Mouse (Mus musculus) left cerebral cortex, adult 11 months (tissue): ENCODE measurements around the gene Cabp4.
A peak's percentile ranks its signal among the peaks of the same experiment; 100 is the strongest.

Experiments used
- DNase-seq: peaks from one replicate; pipeline ENCODE4 v3.0.0; 2022; ENCODE audit warnings: low spot score

Cabp4 gene

DNA sequence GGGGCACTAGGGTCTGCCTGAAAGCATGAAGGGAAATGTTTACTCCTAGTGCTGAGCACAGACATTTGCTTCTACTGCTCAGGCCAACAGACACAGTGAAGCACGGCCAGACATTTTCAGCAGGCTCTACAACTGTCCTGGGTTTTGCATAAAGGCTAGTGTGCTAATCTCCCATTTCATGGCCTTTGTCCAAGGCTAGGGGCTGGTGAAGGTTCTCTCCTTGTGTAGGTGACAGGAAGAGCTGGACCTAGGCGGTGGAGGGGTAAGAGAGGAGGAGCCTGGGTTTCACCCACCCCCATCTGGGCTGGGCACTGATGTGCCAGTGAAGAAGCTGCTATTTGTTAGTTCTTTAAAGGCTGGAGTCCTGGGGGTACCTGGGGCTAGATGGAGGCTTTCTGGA is 20.9 kb upstream of the Cabp4 start:
- no peak for DNase-seq

DNA sequence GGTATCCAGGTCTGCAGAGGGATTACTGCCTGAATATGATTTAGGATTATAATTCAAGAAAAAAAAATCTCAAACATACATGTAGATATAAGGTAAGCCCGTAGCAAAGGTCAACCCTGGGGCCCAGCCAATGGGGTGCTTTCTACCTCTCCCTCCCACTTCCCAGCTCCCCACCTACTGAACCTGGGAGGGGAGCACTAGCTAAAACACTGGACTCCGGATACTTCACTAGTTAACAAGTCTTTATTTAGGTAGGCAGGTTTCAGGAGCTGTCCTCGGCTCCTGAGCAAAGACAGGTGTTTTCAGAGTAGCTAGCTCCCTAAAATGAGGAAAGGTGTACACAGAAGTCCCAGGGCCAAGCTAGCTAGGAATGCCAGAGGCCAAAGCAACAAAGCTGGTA is 20.3 kb upstream of the Cabp4 start:
- no peak for DNase-seq

DNA sequence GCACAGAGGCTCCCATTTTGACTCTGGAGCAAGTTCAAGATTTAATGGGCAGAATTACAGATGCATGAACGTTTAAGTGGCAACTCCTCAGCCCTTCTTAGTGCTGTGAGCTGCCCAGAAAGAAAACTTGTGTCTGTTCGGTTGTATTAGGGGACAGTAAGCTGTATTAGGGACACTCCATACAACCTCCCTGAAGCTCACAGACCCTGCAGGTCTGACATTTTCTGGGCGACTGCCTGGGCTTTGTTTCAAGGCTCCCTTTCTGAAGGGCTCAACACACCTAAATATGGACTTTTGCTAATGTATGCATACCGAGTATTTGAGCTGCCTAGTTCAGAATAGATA is 19.7 kb upstream of the Cabp4 start:
- no peak for DNase-seq

DNA sequence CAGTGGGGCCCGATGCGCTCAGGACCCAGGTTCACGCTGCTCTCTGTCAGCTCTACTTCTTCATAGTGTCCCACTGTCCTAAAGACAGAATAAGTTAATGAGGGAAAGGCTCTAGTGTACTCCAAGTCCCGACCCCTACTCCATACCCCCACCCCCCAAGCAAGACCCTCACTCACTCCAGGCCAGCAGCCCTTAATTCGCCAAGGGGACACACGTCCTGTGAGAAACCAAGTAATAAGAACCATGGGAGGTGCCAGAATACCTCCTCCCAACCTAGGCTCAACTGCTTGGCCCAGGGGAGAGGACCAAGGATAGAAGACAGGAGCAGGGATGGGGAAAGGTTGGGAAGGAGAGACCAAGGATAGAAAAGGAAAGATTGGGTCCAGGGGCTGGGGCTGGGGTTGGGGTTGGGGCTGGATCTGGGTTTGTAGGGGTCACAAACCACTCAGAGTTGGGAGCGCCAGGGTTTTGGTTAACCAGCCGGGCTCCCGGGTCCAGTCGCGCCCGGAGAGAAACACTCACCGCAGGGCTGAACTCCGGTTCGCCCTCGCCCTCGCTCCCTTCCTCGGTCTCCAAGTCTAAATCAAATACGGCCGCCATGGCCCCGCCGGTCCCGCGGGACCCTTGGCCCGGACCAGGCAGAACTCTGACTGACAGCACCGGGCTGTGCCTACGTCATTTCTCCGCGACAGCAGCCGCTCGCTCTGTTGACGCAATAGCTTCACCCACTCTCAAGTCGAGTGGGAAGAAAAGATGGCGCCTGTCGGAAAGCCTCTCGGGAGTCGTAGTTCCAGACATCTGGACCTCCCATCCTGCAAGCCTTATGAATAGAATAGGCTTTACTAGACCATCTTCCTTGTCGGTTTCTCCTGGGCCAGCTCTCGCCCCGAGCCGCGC is 19.1 kb upstream of the Cabp4 start, which contains the start of gene Rps6kb2:
TSS of gene Rps6kb2 (minus strand) at position 709 of the 897 bp plus-strand sequence.
- peak; percentile 95 for DNase-seq

DNA sequence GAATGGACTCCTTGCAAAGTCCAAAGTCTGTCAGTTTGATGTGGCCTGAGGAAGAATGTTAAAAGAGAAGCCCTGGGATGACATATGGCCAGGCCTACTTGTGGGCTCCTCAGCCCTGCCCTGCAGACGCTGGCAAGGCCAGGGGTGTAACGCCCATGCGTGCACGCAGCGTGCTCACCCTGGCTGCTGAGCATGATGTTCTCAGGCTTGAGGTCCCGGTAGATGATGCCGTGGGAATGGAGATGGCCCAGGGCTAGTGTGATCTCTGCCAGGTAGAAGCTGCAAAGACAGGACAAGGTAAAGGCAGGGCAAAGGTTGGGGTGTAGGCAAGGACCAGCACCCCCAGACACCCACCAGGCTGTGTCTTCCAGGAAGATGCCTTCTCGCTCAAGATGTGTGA is 15.2 kb upstream of the Cabp4 start:
- DNase-seq: no peak

DNA sequence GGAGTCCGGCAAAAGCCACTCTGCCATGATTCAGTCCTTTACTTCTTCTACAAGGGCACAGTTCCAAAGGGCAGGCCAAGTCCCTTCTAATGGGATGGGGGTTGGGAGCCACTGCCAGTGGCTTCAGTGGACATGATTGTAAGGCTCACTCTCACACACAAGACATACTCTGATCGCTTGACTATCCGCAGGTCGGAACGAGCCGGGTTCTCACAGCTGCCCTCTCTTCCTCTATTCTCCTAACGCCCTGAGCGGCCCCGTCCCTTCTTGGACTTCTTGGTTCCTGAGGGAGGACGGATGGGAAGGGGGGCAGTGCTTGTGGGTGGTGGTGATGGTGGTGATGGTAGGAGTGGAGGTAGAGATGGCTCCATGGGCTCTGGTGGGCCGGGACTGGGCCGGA is 12.9 kb upstream of the Cabp4 start:
- no peak for DNase-seq

DNA sequence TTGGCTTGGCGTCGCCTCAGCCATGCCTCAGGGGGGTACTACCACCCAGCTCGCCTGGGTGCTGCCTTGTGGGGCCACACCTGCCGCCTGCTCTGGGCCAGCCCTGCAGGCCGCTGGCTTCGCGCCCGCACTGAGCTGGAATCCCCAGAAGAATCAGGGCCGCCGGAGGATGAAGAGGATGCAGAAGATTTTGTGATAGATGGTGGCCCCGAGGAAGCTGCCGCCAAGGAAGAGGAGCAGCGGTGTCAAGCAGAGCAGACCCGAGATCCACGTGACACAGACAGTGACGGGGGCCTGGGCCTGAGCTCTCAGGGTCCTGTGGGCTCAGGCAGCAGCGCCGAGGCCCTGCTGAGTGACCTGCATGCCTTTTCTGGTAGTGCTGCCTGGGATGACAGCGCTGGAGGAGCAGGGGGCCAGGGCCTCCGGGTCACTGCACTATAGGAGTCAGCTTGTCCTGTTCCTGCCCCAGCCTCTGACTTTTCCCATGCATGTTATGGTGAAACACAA is 12.3 kb upstream of the Cabp4 start:
- DNase-seq: no peak

DNA sequence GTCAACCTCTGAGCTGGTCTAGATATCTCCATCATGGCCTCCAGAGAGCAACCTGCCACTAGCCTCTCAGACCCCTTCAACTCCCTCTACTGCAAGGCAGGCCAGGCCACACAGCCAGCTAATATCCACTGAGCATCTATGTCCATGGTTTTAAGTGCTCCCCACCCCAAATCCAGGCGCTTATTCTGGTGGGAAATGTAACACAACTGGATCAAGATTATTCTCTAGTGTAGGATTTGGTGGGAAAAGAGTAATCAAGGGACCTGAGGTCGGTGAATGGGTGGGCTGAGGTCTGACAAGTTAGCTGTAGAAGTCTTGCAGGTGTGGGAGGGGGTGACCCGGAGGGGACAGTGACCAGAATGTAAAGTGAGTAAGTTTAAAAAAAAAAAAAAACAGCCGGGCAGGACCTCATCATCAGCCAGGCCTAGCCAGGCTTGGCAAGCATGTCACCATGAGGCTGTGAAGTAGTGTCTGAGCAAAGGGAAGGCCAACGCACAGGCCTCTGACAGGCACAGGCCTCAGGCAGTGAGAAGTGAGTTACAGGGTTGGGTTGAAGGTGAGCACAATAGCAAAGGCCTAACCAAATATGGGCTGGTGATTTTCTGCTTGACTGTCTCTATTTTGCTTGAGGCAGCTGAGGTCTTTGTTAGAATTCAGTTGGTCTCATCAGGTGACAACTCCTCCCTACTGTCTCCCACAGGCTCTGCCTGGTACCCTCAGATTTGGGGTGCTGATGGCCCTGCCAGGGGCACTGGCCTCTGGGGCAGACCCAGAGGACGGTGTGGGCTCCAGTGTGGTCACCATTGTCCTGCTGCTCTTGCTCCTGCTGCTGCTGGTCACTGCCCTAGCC is 11.6 kb upstream of the Cabp4 start:
- DNase-seq: no peak

DNA sequence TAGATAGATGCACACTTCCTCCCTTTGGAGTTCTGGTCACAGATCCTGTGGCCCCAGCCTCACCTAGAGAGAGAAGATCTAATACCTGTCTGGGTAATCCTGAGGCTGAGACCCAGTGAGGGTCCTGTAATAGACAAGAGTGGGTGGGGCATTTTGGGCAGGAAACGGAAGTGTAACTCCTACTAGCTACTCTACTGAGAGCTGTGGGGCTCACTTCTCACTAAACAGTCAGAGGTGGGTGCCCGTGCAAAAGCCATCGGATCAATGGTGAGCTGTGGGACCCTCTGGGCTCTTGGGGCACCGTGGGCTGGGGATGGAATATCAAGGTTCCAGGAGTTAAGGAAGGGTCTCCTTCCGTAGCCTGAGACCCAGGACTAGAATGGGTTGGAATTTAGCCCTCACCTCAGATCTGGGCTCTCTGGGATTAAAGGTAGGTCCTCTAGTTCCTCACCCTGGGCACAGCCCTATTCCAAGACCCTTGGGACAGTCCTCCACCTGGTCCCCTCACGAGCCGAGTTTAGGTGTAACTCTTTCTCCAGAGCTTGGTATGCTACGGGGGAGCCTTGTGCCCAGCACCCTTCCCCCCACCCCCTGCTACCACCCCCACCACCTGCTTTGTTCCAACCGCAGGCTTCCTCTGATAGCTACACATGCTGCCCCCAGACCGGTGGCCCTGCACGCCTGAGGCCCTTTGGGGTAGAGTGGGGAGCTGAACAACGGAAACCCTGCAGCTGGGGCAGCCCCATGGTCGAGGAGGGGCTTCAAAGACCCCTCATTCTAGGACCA is 10.8 kb upstream of the Cabp4 start:
- no peak for DNase-seq

DNA sequence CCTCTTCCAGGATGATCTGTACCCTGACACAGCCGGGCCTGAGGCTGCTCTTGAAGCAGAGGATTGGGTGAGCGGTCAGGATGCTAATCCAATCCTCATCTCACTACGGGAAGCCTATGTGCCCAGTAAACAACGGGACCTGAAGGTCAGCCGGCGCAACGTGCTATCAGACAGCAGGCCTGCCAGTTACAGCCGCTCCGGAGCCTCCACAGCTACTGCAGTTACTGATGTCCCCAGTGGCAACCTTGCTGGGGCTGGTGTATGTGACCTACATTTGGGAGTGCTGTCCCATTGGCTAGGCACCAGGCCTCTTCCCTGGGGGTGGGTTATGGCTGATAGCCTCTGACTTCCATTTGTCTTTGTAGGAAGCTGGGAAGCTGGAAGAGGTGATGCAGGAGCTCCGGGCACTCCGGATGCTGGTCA is 9.4 kb upstream of the Cabp4 start, which contains the start of gene Ptprcap:
TSS of gene Ptprcap (plus strand) at position 373 of the 423 bp plus-strand sequence.
- no peak for DNase-seq

DNA sequence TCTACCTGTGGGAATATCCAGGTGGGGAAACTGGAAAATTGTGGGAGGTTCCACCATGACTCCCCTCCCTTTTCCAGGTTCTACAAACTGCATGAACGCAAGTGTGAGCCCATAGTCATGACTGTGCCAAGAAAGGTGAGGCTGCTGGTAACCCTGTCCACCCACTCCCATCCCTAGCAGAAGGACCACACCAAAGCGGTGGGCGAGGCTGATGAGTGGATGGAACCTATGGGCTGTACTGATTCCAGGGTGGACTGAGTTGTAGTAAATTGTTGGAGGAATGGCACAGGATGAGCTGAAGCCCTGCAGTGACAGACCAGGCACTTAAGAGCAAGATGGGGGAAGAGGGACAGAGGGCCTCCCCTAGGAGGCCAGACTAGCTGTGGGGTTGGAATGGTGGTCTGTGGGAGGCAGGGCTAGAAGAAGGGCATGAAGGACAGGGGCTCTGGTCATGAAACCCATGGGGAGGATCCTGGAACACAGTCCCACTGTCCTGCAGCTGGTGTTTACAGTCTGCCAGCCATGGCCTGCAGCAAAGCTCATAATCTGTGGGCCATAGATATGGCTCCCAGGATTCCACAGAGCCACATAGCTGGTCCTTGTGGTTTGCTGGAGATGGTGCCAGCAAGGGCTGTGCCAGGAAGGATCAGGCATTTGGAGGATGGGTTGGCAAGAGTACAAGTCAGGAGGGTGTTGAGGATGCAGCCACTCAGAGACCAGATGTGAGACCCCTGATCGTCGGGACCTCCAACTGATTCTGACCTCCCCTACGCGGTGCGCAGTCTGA is 8.8 kb upstream of the Cabp4 start:
- no peak for DNase-seq

DNA sequence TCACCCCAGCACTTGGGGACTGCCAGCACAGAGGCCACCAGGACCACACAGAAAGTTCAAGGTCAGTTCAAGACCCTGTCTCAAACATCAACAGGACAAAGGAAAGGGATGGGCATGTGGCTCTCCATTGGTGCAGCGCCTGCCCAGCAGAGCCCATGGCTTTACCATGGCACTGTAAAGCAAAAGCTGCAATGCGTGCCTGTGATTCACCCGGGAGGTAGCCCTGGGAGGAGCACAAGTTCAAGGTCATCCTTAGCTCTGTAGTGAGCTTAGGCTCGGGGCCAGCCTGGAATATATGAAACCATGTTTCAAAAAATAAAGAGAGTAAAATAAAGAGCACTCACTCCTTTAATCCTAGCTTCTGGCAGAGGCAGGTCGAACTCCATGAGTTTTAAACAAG is 8.1 kb upstream of the Cabp4 start:
- no peak for DNase-seq

DNA sequence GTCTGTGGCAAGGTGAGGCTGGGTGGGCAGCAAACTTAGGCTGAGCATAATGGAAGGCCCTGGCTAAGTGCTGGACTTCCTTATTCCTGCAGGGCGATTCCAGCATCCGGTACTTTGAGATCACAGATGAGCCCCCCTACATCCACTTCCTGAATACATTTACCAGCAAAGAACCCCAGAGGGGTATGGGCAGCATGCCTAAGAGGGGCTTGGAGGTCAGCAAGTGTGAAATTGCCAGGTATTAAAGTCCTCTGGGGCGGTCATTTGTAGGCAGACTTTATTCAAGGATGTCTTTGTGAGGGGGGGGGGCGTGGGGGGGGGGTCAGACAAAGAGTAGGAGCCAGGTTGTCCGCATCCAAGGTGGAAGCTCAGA is 7.6 kb upstream of the Cabp4 start:
- DNase-seq: no peak

DNA sequence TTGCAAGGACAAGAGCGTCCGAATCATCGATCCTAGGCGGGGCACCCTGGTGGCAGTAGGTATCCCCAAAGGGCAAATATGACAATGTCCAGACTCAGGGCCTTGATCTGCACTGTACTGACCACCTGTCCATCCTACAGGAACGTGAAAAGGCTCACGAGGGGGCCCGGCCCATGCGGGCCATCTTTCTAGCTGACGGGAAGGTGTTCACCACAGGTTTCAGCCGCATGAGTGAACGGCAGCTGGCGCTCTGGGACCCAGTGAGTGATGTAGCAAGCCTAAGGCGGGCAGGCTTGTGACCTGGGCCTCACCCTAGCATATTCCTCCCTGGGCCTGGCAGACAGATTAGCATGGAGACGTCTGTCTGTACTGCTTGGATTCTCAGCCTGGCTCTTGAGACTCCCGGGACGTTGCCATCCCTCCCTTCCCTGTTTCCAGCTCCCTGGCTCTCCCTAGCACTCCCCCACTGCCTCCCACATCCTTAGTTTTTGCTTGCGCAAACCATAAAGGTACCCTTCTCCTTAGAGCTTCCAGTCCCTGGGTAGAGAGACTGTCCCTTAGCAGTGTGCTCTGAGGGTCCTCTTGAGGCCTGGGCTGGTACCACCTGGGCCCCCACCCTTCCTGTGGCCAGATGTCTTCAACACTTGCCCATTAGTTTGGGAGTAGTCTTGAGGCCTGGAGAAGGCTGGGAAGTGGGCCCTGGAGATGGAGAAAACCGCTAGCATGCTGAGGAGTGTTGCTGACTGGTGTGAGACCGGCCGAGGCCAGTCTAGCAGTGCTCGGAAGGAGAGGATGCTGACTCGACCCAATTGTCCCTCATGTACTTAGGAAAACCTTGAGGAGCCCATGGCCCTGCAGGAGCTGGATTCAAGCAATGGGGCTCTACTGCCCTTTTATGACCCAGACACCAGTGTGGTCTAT is 7.0 kb upstream of the Cabp4 start:
- no peak for DNase-seq

DNA sequence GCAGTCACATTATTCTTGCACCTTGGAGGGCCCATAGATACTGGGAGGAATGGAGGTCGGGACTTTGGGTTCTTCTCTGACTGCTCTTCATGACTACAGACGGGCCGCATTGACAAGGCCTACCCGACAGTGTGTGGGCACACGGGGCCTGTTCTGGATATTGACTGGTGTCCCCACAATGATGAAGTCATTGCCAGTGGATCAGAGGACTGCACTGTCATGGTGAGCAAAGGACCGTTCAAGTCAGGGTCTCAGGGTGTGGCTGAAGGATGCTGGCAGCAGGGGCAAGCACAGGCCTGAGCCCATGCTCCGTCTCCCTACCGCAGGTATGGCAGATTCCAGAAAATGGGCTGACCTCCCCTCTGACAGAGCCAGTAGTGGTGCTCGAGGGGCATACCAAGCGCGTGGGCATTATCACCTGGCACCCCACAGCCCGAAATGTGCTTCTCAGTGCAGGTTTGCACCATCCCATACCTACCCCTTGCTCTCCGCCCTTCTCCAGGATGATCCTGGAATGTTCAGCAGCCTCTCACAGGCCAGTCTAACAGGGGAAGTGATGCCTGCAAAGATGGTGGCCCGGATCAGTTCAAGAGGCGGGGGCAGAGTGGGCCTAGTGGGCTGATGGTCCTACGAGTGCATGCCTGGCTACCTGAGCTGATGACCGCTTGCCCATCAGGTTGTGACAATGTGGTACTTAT is 6.1 kb upstream of the Cabp4 start:
- DNase-seq: no peak

DNA sequence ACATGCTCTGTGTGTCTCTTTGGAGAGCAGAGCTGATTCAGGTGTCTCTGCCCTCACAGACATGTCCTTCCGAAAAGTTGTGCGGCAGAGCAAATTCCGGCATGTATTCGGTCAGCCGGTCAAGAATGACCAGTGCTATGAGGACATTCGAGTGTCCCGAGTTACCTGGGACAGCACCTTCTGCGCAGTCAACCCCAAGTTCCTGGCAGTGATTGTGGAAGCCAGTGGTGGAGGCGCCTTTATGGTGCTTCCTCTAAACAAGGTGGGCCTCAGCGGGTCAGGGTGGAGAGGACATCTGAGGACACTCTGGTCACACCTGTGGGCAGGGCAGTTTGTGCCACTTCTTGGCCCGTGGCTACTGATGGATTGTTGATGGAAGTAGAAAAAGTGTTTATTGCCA is 5.5 kb upstream of the Cabp4 start:
- no peak for DNase-seq

DNA sequence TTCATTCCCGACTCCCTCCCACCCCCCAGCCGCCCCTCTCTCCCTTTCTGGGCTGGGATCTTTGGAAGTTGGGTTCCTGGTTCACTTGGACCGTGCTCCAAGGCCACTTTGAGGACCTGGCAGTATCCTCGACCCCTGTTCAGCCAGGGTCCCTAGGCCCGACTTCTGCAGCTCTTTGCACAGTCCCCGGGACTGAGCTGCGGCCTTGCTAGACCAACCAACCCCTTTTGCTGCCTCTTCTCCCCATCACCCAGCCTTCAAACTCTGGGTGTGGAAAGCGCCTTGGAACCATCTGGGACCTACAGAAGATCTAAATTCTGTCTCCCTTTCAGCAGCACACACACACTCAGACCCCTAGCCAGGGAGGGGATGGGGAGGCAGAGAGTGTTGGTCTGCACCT is 5.0 kb upstream of the Cabp4 start:
- DNase-seq: no peak

DNA sequence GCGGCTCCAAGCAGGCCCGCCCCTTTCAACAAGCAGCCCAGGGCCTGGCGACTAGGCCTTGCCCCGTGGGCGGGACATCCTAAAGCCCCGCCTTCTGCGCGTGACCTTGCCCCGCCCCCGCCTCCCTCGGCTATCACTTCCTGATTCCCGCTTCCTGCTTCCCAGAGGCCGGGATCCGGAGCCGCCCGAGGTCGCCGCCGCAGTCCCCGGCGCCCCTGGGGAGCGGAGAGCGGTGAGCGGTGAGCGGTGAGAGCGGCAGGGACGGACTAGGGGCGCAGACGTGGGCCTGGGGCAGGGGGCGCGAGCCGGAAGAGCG is 4.6 kb upstream of the Cabp4 start, which contains the start of gene Coro1b:
TSS of gene Coro1b (plus strand) at position 129 of the 316 bp plus-strand sequence.
- peak; percentile 93 for DNase-seq

DNA sequence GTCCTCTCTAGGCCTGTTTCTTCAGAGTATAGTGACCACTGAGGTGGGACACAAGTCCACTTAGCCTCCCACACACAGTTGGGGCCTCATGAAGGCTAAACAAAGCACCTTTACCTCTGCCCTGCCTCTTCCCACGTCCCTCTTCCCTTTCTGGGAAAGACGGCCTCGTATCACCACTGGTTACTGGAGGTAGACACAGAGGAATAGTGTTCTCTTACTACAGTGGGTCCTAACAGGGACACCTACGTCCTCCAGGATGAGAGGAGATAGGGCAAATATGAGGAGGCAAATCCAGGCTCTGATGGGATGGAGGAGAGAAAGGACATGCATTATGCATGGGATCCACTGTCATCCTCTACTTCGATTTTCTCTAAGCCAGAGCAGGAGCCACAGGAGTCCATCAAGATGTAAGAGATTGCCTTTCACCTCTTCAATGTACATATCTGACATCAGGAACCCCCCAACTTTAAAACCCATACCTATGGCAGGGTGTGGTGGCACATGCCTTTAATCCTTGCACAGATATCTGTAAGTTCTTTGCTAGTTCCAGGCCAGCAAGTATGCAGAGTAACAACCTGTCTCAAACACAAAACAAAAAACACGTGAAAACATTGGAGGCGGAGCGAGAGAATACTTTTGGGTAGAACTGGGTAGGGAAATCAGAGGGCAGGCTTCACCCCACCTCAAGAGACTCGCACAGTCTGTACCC is 4.1 kb upstream of the Cabp4 start:
- DNase-seq: no peak
